In genomic region chr14:21843263-21843662, GRCm38 (mm10) we compare ENCODE assay signal across 20 mouse cellular contexts. TPM values are rescaled to one million over a fixed set of nuclear protein-coding genes. Genes with fewer than 3 reads are reported as not detected.
DNase-seq lines count a peak whose midpoint lies in the region; ATAC-seq and TF ChIP-seq lines count a peak whose summit lies in the region.
"Had no signal": no experiment of that assay in that cellular context is flagged by ENCODE, and none has a peak within 500 bp of the region (broad histone marks: within the 10 kb centered on the region; RNA-seq: fewer than 3 reads in every experiment).

No protein-coding gene starts in this region.

- H3K9me3 ChIP-seq in heart, embryonic 11.5 days (replicated peaks; ENCODE audit: control insufficient read depth, low read length): no peaks in the 10 kb centered on the region
- H3K9me3 ChIP-seq in hindbrain, postnatal 0 days (ENCODE audit: low read length): no peaks in the 10 kb centered on the region
- no peaks in the 10 kb centered on the region for H3K9me3 ChIP-seq in hindbrain, embryonic 10.5 days
- H3K9me3 ChIP-seq: forebrain, embryonic 12.5 days; midbrain, embryonic 12.5 days; neural tube, embryonic 12.5 days had no signal

- no peak for DNase-seq in heart, postnatal 14 days
- DNase-seq in hindbrain, postnatal 0 days (ENCODE audit: low spot score): no peak
- no peak for DNase-seq in hindbrain, embryonic 10.5 days (ENCODE audit: low spot score)
- DNase-seq in B cell, adult 2 months: peak; percentile 19 to 20
- no peak for DNase-seq in Muller cell, postnatal 12 days (ENCODE audit: inconsistent ontology term)
- DNase-seq: adrenal gland, postnatal 14 days; cerebellum, adult 8-10 months; gastrocnemius, postnatal 25 days; kidney, adult 11 months; lung, embryonic 14.5 days; lung, postnatal 4 days; right cerebral cortex, adult 18-20 months; thymus, postnatal 36 days had no signal

- H3K4me3 ChIP-seq in heart, embryonic 11.5 days (ENCODE audit: low read depth, low read length): no peak overlapping the region
- H3K4me3 ChIP-seq in hindbrain, postnatal 0 days (ENCODE audit: low read length): no peak overlapping the region
- no peak overlapping the region for H3K4me3 ChIP-seq in hindbrain, embryonic 10.5 days
- no peak overlapping the region for H3K4me3 ChIP-seq in brown adipose tissue, adult 24 weeks (ENCODE audit: insufficient read depth, low read depth, low read length)
- H3K4me3 ChIP-seq: forebrain, embryonic 12.5 days; midbrain, embryonic 12.5 days; neural tube, embryonic 12.5 days had no signal

- H3K27me3 ChIP-seq in heart, embryonic 11.5 days (ENCODE audit: control insufficient read depth, insufficient read depth, low read length): no peaks in the 10 kb centered on the region
- no peaks in the 10 kb centered on the region for H3K27me3 ChIP-seq in hindbrain, postnatal 0 days (ENCODE audit: insufficient read depth, low read length)
- no peaks in the 10 kb centered on the region for H3K27me3 ChIP-seq in hindbrain, embryonic 10.5 days (ENCODE audit: insufficient read depth, poor library complexity, severe bottlenecking)
- H3K27me3 ChIP-seq: forebrain, embryonic 12.5 days; midbrain, embryonic 12.5 days; neural tube, embryonic 12.5 days had no signal

- no peak for ATAC-seq in heart, embryonic 11.5 days (replicated peaks; ENCODE audit: insufficient number of reproducible peaks, low FRiP score, low TSS enrichment)
- ATAC-seq in hindbrain, postnatal 0 days: no peak
- no peak for ATAC-seq in monocyte, adult 5-6 weeks (replicated peaks; ENCODE audit: insufficient number of reproducible peaks, low FRiP score, low TSS enrichment, poor library complexity, severe bottlenecking)

- peaks cover 68% of the 10 kb centered on the region for H3K36me3 ChIP-seq in heart, embryonic 11.5 days (ENCODE audit: control insufficient read depth, insufficient read depth, low read length)
- peaks cover 46% of the 10 kb centered on the region for H3K36me3 ChIP-seq in hindbrain, postnatal 0 days (ENCODE audit: insufficient read depth, low read length)
- peaks cover 87% of the 10 kb centered on the region for H3K36me3 ChIP-seq in hindbrain, embryonic 10.5 days

- H3K4me2 ChIP-seq in heart, embryonic 11.5 days: no peak overlapping the region
- no peak overlapping the region for H3K4me2 ChIP-seq in hindbrain, postnatal 0 days (ENCODE audit: low read depth, low read length)
- H3K4me2 ChIP-seq: forebrain, embryonic 12.5 days; lung, embryonic 14.5 days; midbrain, embryonic 12.5 days; neural tube, embryonic 12.5 days had no signal

- 0 out of 2 replicates have a peak overlapping the region, but pooled peaks have one; percentile 41 for H3K27ac ChIP-seq in heart, embryonic 11.5 days (ENCODE audit: low read depth, low read length)
- H3K27ac ChIP-seq in hindbrain, postnatal 0 days: 0 out of 2 replicates have a peak overlapping the region, but pooled peaks have one; percentile 26
- H3K27ac ChIP-seq in hindbrain, embryonic 10.5 days: no peak overlapping the region
- peak overlapping the region; percentile 5; the same call in 1 of the 2 replicates for H3K27ac ChIP-seq in brown adipose tissue, adult 24 weeks (replicated peaks; ENCODE audit: low read depth, low read length)
- H3K27ac ChIP-seq: forebrain, embryonic 12.5 days; kidney, postnatal 0 days; midbrain, embryonic 12.5 days; neural tube, embryonic 12.5 days had no signal

- no peak for TF ChIP-seq CTCF in hindbrain, postnatal 0 days (IDR thresholded peaks at IDR 0.05; ENCODE audit: low read depth)

- H3K4me1 ChIP-seq in heart, embryonic 11.5 days (ENCODE audit: control insufficient read depth, insufficient read depth, low read length): peaks cover 35% of the 10 kb centered on the region
- H3K4me1 ChIP-seq in hindbrain, postnatal 0 days (ENCODE audit: insufficient read depth, low read length): peaks cover 7% of the 10 kb centered on the region; the same call in 1 of the 2 replicates
- peaks cover 19% of the 10 kb centered on the region for H3K4me1 ChIP-seq in hindbrain, embryonic 10.5 days (replicated peaks)
- H3K4me1 ChIP-seq in brown adipose tissue, adult 24 weeks (ENCODE audit: control insufficient read depth, insufficient read depth, insufficient read length, low read length): no peaks in the 10 kb centered on the region

- no peak overlapping the region for H3K9ac ChIP-seq in heart, embryonic 11.5 days (ENCODE audit: low read depth, low read length)
- H3K9ac ChIP-seq in hindbrain, postnatal 0 days (replicated peaks; ENCODE audit: low read length): no peak overlapping the region
- H3K9ac ChIP-seq: forebrain, embryonic 12.5 days; lung, embryonic 14.5 days; midbrain, embryonic 12.5 days; neural tube, embryonic 12.5 days had no signal

- intact Hi-C loops in heart, postnatal 14 days (cut with DNase I): loop anchor here (10.0 kb wide), 1 partner anchor 718 kb away; no protein-coding TSS in a partner anchor

- WGBS in heart, embryonic 11.5 days (ENCODE audit: insufficient replicate concordance): 32% methylated on average over 6 of the region's 6 CpGs
- 82% methylated on average over 6 of the region's 6 CpGs for WGBS in hindbrain, postnatal 0 days
- 88% methylated on average over 6 of the region's 6 CpGs for WGBS in hindbrain, embryonic 10.5 days

RNA-seq across cellular contexts. Expression of gene Comtd1, which starts 5.5 kb away (rescaled TPM):
- polyA plus RNA-seq in heart, embryonic 11.5 days (2014; fragmentation: Nextera tagmentation; extraction: Ambion mirVana): 38.6 and 44.5 TPM in 2 replicates
- 1 to 10 TPM; 6.3 to 6.8 TPM for total RNA-seq in heart, postnatal 14 days (2021)
- total RNA-seq in hindbrain, postnatal 0 days (2014; rRNA removed): 37.1 and 47.9 TPM in 2 replicates
- polyA plus RNA-seq in hindbrain, postnatal 0 days (2015; fragmentation: Nextera tagmentation; extraction: Ambion mirVana): 62.2 and 62.8 TPM in 2 replicates
- polyA plus RNA-seq in hindbrain, embryonic 10.5 days (2016; fragmentation: Nextera tagmentation; extraction: Ambion mirVana): 15.7 and 16.8 TPM in 2 replicates
- 27.9 and 37.4 TPM in 2 replicates for polyA plus RNA-seq in brown adipose tissue, adult 24 weeks (2012; ENCODE audit: insufficient read depth, insufficient read length, missing spikeins)
- total RNA-seq in monocyte, adult 5-6 weeks (2017): 2.9 to 11.5 TPM (median 8.0 TPM) in 3 replicates

RNA-seq across cellular contexts. Expression of gene Vdac2, which starts 18.2 kb away (rescaled TPM):
- polyA plus RNA-seq in heart, embryonic 11.5 days (2014; fragmentation: Nextera tagmentation; extraction: Ambion mirVana): 434 and 456 TPM in 2 replicates
- 100 to 1,000 TPM; 469 to 495 TPM for total RNA-seq in heart, postnatal 14 days (2021)
- 197 and 223 TPM in 2 replicates for total RNA-seq in hindbrain, postnatal 0 days (2014; rRNA removed)
- 323 and 328 TPM in 2 replicates for polyA plus RNA-seq in hindbrain, postnatal 0 days (2015; fragmentation: Nextera tagmentation; extraction: Ambion mirVana)
- 293 and 296 TPM in 2 replicates for polyA plus RNA-seq in hindbrain, embryonic 10.5 days (2016; fragmentation: Nextera tagmentation; extraction: Ambion mirVana)
- polyA plus RNA-seq in brown adipose tissue, adult 24 weeks (2012; ENCODE audit: insufficient read depth, insufficient read length, missing spikeins): 276 and 351 TPM in 2 replicates
- total RNA-seq in monocyte, adult 5-6 weeks (2017): 210 to 264 TPM (median 238 TPM) in 3 replicates

Comparison
In these comparisons a context has a peak if more than half of its experiments do, and no peak if none do; other contexts are left out.
1. DNase-seq: peak in B cell, adult 2 months (2 of 2); none in heart, postnatal 14 days (0 of 2), hindbrain, postnatal 0 days (single experiment), hindbrain, embryonic 10.5 days (single experiment) and Muller cell, postnatal 12 days (single experiment).